Mouse (Mus musculus): Measurements from ENCODE around the gene Tbc1d14. TPM values are rescaled to one million over a fixed set of nuclear protein-coding genes. Genes with fewer than 3 reads are reported as not detected.

The Tbc1d14 gene
- polyA plus RNA-seq, 1 experiment from 2014 or later = 45.4 TPM

DNA sequence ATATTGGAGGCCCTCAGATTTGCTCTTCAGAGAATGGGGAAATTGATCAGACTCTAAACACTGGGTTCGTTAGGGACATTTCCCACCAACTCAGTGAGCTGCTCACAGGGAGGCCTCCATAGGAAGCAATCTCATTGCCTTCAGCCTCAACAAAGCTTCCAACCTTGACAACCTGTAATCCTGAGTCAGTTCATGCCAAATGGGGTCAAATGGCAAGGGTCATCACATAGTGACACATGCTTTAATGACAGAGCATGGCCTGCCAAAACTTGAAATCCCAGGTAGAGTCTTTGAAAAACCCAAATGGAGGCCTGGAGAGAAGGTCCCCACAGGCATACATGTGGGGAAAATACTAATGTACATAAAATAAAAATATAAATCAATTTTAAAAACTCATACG, 66.2 kb downstream of the Tbc1d14 start:
- no peak overlapping the region for H3K4me2 ChIP-seq
- peaks cover 40% of the 10 kb centered on the region for H3K36me3 ChIP-seq
- H3K9ac ChIP-seq = no peak overlapping the region
- ATAC-seq (ENCODE audit: insufficient number of reproducible peaks, insufficient read depth, low FRiP score, low TSS enrichment, low read depth) = no peak
- no peaks in the 10 kb centered on the region for H3K9me3 ChIP-seq
- H3K27ac ChIP-seq = no peak overlapping the region
- H3K27me3 ChIP-seq = no peaks in the 10 kb centered on the region
- peaks cover 17% of the 10 kb centered on the region for H3K4me1 ChIP-seq
- WGBS = 87% methylated on average over 2 of the region's 2 CpGs
- H3K4me3 ChIP-seq = no peak overlapping the region

DNA sequence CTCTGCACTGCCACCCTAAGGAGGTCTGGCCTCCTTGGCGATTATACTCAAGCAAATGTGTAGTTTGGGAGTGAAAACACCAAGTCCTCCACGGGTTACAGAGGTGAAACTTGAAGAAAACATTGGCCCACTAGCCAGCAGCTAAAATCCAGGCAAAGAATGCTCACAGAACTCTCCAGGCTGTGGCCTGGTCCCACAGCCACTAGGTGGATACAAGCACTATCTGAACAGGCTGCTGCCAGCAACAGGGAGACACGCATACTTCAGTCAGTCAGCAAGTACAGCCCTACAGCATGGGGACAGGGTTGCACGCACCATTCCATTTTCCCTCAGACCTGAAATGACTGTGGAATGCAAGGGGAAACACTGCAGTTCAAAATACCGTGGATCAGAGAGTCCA, 66.8 kb downstream of the Tbc1d14 start:
- peaks cover 46% of the 10 kb centered on the region for H3K36me3 ChIP-seq
- no peak for ATAC-seq (ENCODE audit: insufficient number of reproducible peaks, insufficient read depth, low FRiP score, low TSS enrichment, low read depth)
- 81% methylated on average over 5 of the region's 5 CpGs for WGBS
- no peak overlapping the region for H3K4me3 ChIP-seq
- H3K27me3 ChIP-seq = no peaks in the 10 kb centered on the region
- peaks cover 17% of the 10 kb centered on the region for H3K4me1 ChIP-seq
- no peak overlapping the region for H3K27ac ChIP-seq
- no peak overlapping the region for H3K4me2 ChIP-seq
- no peaks in the 10 kb centered on the region for H3K9me3 ChIP-seq
- H3K9ac ChIP-seq = no peak overlapping the region

DNA sequence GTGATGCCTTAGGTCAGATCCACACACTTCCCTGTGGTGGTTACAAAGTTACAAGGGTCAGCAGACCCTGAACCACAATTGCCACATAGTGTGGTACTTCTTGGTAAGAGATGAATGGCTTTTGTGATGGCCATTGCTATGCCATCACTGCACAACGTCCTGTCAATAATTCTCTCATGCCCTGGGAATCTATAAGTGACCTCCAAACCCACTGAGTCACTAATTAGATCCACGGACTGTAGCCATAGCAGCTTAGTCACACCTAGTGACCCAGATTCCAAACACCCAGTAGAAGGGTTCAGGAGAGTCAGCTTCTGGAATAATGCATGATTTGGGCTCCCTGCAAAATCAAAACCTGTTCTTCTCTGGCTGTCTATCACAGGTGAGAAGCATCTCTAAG, 67.9 kb downstream of the Tbc1d14 start:
- ATAC-seq (ENCODE audit: insufficient number of reproducible peaks, insufficient read depth, low FRiP score, low TSS enrichment, low read depth) = no peak
- Histone ChIP-seq H3K4me1 (peaks cover 17% of the 10 kb centered on the region), H3K4me3 (no peak overlapping the region), H3K9me3 (no peaks in the 10 kb centered on the region), H3K27me3 (no peaks in the 10 kb centered on the region), H3K9ac (no peak overlapping the region), H3K27ac (no peak overlapping the region), H3K4me2 (no peak overlapping the region), H3K36me3 (peaks cover 56% of the 10 kb centered on the region)
- 79% methylated on average over 2 of the region's 2 CpGs for WGBS

DNA sequence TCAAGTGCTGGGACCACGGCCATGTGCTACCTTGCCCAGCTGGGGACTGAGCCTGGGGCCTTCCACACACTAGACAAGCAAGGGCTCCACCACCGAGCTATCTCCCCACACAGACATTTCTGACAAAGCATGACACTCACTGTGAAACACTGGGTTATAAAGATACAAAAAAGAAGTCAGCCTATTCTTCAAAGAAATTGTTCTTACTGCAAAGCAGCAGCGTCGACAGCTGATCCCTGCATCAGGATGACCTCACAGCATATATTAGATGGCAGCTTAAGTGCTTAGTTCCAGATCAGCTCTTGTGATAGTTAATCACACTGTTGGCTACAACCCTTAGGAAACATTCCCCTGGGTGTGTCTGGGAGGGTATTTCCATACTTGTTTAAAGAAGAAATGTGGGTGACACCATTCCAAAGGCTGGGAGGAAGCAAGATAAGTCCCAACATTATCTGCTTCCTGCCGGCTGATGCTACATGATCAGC, 69.8 kb downstream of the Tbc1d14 start:
- Histone ChIP-seq H3K4me2 (no peak overlapping the region), H3K4me3 (no peak overlapping the region), H3K36me3 (peaks cover 76% of the 10 kb centered on the region), H3K9me3 (no peaks in the 10 kb centered on the region), H3K27ac (no peak overlapping the region), H3K9ac (no peak overlapping the region), H3K4me1 (peaks cover 4% of the 10 kb centered on the region; the same call in 1 of the 2 replicates), H3K27me3 (no peaks in the 10 kb centered on the region)
- 85% methylated on average over 5 of the region's 5 CpGs for WGBS
- no peak for ATAC-seq (ENCODE audit: insufficient number of reproducible peaks, insufficient read depth, low FRiP score, low TSS enrichment, low read depth)

DNA sequence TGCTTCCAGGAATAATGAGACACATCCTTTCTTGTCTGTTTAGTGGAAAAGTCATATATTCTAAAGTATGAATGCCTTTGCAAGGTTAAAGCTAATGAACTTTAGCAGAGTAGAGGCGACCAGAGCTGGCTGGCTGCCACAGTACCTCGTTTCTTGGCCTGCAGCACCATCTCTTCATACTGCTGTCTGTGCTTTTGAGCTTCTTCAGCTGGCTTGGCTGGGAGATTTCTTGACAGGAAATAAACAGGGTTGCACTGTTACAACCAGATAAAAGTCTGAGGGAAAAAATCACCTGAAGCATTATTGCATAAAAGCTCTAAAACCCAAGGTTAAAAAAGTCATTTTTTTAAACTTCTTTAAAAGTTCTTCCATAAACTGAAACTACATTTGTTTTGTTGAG, 70.3 kb downstream of the Tbc1d14 start:
- 85% methylated on average over 2 of the region's 2 CpGs for WGBS
- Histone ChIP-seq H3K4me3 (no peak overlapping the region), H3K36me3 (peaks cover 80% of the 10 kb centered on the region), H3K27me3 (no peaks in the 10 kb centered on the region), H3K9me3 (no peaks in the 10 kb centered on the region), H3K4me1 (no peaks in the 10 kb centered on the region), H3K27ac (no peak overlapping the region), H3K4me2 (no peak overlapping the region), H3K9ac (no peak overlapping the region)
- ATAC-seq (ENCODE audit: insufficient number of reproducible peaks, insufficient read depth, low FRiP score, low TSS enrichment, low read depth) = no peak

DNA sequence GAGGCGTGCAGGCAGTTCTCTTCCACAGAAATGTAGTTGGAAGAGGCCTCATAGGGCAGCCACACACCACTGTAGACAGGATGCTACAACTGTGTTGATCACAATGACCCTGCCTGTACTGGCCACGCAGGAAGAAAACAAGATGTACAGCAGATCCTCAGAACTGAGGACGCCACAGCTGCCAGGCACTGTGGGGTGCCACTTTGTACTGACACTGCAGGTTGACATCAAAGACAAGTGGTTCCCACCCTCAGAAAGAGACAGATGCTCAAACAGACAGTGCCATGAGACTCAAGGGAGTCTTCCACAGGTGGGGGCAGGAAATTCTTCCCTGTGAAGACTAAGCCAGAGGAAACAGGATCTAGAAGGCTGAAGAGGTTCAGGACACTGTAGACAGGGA, 73.3 kb downstream of the Tbc1d14 start:
- H3K9me3 ChIP-seq = no peaks in the 10 kb centered on the region
- no peak for ATAC-seq (ENCODE audit: insufficient number of reproducible peaks, insufficient read depth, low FRiP score, low TSS enrichment, low read depth)
- H3K9ac ChIP-seq = no peak overlapping the region
- no peaks in the 10 kb centered on the region for H3K27me3 ChIP-seq
- peaks cover 98% of the 10 kb centered on the region for H3K36me3 ChIP-seq
- no peaks in the 10 kb centered on the region for H3K4me1 ChIP-seq
- H3K4me2 ChIP-seq = no peak overlapping the region
- WGBS = 89% methylated on average over 3 of the region's 3 CpGs
- no peak overlapping the region for H3K27ac ChIP-seq
- no peak overlapping the region for H3K4me3 ChIP-seq

DNA sequence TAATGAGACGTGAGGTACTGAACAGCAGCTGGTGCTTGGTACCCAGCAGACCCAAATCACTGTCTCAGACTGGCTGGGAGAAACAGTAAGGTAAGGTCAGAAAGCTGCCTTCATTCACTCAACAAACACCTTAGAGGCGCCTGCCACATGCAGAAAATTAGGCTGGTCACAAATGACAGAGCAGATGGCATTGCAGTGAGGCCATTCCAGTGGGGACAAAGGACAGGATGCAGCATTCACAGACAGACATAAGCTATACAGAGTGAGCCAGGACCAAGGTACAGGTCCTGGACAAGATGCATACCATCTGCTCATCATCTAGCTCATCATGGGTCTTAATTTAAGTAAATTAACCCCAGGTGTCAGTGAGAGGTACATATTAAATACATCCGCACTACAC, 75.5 kb downstream of the Tbc1d14 start:
- Histone ChIP-seq H3K9ac (no peak overlapping the region), H3K9me3 (no peaks in the 10 kb centered on the region), H3K36me3 (peaks cover 92% of the 10 kb centered on the region), H3K27me3 (no peaks in the 10 kb centered on the region), H3K4me2 (no peak overlapping the region), H3K4me1 (no peaks in the 10 kb centered on the region), H3K4me3 (no peak overlapping the region), H3K27ac (no peak overlapping the region)
- no peak for ATAC-seq (ENCODE audit: insufficient number of reproducible peaks, insufficient read depth, low FRiP score, low TSS enrichment, low read depth)
- 74% methylated on average over 3 of the region's 3 CpGs for WGBS

DNA sequence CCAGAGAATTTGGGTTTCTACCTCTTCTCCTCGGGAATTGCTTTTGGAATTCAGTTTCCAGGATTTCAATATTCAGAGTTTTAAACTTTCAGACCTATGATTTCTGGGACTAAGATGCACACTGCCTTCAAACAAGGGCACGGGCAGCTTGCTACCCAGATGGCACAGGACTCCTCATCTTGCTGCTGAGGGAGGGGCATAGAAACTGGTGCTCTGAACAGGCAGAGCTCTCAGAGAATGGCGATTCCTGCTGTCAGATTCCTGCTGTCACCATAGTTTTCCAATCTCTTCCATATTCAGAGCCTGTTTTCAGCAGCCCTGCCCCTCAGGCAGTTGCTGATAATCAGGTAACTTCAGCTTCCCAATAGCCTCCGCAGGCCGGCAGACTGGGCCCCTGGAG, 77.5 kb downstream of the Tbc1d14 start:
- no peak for ATAC-seq (ENCODE audit: insufficient number of reproducible peaks, insufficient read depth, low FRiP score, low TSS enrichment, low read depth)
- WGBS = 74% methylated on average over 5 of the region's 5 CpGs
- peaks cover 93% of the 10 kb centered on the region for H3K36me3 ChIP-seq
- H3K27me3 ChIP-seq = no peaks in the 10 kb centered on the region
- no peaks in the 10 kb centered on the region for H3K4me1 ChIP-seq
- H3K9me3 ChIP-seq = no peaks in the 10 kb centered on the region
- no peak overlapping the region for H3K27ac ChIP-seq
- H3K9ac ChIP-seq = 0 out of 2 replicates have a peak overlapping the region, but pooled peaks have one; percentile 27
- H3K4me2 ChIP-seq = no peak overlapping the region
- H3K4me3 ChIP-seq = no peak overlapping the region

DNA sequence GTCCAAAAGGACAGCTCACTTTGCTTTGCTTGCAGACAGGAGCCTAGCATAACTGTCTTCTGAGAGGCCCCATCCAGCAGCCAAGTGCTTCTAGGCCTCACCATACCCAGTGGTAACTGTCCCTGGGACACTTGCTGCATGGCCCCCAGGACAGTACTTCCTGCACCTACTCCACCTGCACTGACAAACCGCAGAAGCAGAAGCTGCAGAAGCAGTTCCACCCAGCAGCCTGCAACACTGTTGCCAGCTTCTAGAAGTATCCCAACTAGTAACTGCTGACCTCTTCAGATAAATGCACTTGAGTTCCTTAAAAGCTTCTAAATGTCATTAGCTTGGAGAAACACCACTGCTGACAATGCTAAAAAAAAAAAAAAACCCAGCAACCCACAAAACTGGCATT, 78.0 kb downstream of the Tbc1d14 start:
- 95% methylated on average over 1 of the region's 1 CpGs for WGBS
- no peak for ATAC-seq (ENCODE audit: insufficient number of reproducible peaks, insufficient read depth, low FRiP score, low TSS enrichment, low read depth)
- Histone ChIP-seq H3K36me3 (peaks cover 93% of the 10 kb centered on the region), H3K4me3 (no peak overlapping the region), H3K27me3 (no peaks in the 10 kb centered on the region), H3K9ac (no peak overlapping the region), H3K27ac (no peak overlapping the region), H3K9me3 (no peaks in the 10 kb centered on the region), H3K4me1 (no peaks in the 10 kb centered on the region), H3K4me2 (no peak overlapping the region)

DNA sequence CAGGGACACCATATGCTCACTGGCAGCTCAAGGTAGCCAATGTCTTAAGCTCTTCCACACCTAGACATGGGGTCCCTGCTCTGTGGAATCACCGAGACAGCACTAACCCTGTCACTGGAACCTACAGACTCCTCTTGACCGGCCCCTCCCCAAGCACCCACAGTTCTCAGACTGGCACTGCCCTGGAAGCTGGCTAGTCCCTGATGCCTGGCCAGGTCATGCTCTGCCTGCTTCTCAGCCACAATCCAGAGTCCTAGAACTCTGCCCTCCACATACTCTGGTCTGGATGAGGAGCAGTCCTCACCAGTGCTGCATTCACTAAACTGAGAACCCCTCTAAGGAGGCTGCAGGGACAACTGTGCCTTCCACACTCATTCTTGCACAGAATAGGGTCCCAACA, 82.1 kb downstream of the Tbc1d14 start:
- Histone ChIP-seq H3K27ac (no peak overlapping the region), H3K27me3 (no peaks in the 10 kb centered on the region), H3K4me3 (no peak overlapping the region), H3K36me3 (peaks cover 91% of the 10 kb centered on the region), H3K9me3 (no peaks in the 10 kb centered on the region), H3K4me2 (no peak overlapping the region), H3K4me1 (no peaks in the 10 kb centered on the region), H3K9ac (no peak overlapping the region)
- no peak for ATAC-seq (ENCODE audit: insufficient number of reproducible peaks, insufficient read depth, low FRiP score, low TSS enrichment, low read depth)
- 97% methylated on average over 2 of the region's 2 CpGs for WGBS

DNA sequence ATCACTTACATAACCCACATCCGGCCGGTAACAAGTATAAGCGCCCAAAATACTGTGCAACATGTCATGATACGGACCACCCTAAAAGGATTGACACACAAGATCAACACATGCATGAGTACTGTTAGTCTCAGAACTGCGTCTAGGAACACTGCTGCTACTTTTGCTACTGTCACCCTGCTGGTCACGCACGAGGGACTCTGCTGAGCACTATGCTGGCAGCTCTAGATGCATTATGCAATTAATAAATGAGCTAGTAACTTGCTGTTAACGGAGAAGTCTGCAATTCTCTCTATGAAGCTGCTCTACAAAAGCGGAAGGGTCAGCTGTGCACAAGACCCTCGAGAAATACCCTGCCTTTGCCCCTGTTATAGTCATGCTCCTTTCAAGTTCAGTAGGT, 84.7 kb downstream of the Tbc1d14 start:
- no peak overlapping the region for H3K4me3 ChIP-seq
- ATAC-seq (ENCODE audit: insufficient number of reproducible peaks, insufficient read depth, low FRiP score, low TSS enrichment, low read depth) = no peak
- no peak overlapping the region for H3K4me2 ChIP-seq
- H3K9ac ChIP-seq = no peak overlapping the region
- no peak overlapping the region for H3K27ac ChIP-seq
- H3K4me1 ChIP-seq = no peaks in the 10 kb centered on the region
- WGBS = 91% methylated on average over 10 of the region's 10 CpGs
- no peaks in the 10 kb centered on the region for H3K9me3 ChIP-seq
- H3K36me3 ChIP-seq = peaks cover 95% of the 10 kb centered on the region
- no peaks in the 10 kb centered on the region for H3K27me3 ChIP-seq

DNA sequence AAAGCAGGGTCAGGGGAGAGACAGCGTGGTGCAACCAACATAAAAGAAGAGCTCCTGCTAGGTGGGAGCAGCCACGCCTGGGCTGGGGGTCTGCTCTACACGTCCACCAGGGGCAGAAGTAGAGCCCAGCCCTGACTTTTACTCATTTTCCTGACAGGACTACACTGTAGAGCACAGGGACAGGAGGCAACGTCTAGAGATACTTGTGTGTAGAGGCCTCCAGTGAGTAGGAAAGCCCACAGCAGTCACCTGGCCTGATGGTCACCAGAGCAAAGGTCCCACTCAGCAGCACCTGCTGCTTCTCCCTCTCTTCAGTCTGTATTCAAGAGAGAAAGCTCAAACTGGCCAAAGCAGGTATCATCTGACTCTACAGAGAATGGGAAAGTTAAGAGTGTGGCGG, 87.4 kb downstream of the Tbc1d14 start:
- Histone ChIP-seq H3K36me3 (peaks cover 96% of the 10 kb centered on the region), H3K4me1 (no peaks in the 10 kb centered on the region), H3K27me3 (no peaks in the 10 kb centered on the region), H3K4me2 (no peak overlapping the region), H3K4me3 (no peak overlapping the region), H3K9ac (no peak overlapping the region), H3K27ac (no peak overlapping the region), H3K9me3 (no peaks in the 10 kb centered on the region)
- 75% methylated on average over 5 of the region's 5 CpGs for WGBS
- no peak for ATAC-seq (ENCODE audit: insufficient number of reproducible peaks, insufficient read depth, low FRiP score, low TSS enrichment, low read depth)

DNA sequence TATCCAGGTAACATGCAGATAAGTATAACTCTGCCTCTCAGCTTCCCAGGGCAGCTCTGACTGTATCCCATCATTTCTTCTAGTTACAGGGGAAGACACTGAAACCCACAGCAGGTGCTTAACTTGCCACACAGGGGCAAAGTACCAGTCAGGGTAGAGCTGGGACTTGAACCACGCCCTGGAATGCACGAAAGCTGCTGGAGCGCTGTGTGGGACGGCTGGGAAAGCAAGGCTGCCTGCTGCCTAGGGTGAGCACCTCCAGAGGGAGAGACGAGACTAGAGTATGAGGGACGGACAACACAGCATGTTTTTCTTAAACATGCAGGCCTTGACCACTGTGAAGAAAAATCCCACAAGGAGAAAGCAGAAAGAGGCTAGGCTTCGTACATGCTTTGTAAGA, 87.8 kb downstream of the Tbc1d14 start:
- Histone ChIP-seq H3K4me1 (no peaks in the 10 kb centered on the region), H3K27ac (no peak overlapping the region), H3K36me3 (peaks cover 96% of the 10 kb centered on the region), H3K4me2 (no peak overlapping the region), H3K4me3 (no peak overlapping the region), H3K27me3 (no peaks in the 10 kb centered on the region), H3K9ac (no peak overlapping the region), H3K9me3 (no peaks in the 10 kb centered on the region)
- ATAC-seq (ENCODE audit: insufficient number of reproducible peaks, insufficient read depth, low FRiP score, low TSS enrichment, low read depth) = no peak
- WGBS = 88% methylated on average over 7 of the region's 7 CpGs
